Mouse (Mus musculus) embryonic facial prominence, embryonic 13.5 days (tissue): ENCODE data around the gene Tmem94. TPM values are rescaled to one million over a fixed set of nuclear protein-coding genes. Genes with fewer than 3 reads are reported as not detected.
A peak's percentile ranks its signal among the peaks of the same experiment; 100 is the strongest.
"Not testable (repeated sequence)": the region's sequence is repeated elsewhere in the genome, so short reads cannot be mapped to it uniquely, and the experiment has no call there.

Source experiments
- ATAC-seq: fragments of 200-750 bp; cut with Nextera tagmentation; 2 replicates; pipeline ENCODE4 v1.8.0; 2017; ENCODE audit warnings: low read depth; ENCODE audit not compliant: insufficient number of reproducible peaks, insufficient read depth, low FRiP score, low TSS enrichment
- H3K27ac ChIP-seq: fragments of 300-500 bp; sonication (generic); 2 replicates; pipeline ENCODE4 v1.5.1; 2015; ENCODE audit warnings: moderate library complexity, mild to moderate bottlenecking, inconsistent platforms
- H3K27me3 ChIP-seq: fragments of 300-500 bp; sonication (generic); 2 replicates; pipeline ENCODE4 v1.6.1; 2015; ENCODE audit warnings: mild to moderate bottlenecking, inconsistent platforms
- H3K36me3 ChIP-seq: fragments of 300-500 bp; sonication (generic); 2 replicates; pipeline ENCODE4 v1.6.1; 2015; ENCODE audit warnings: mild to moderate bottlenecking, inconsistent platforms
- H3K4me1 ChIP-seq: fragments of 300-500 bp; sonication (generic); 2 replicates; pipeline ENCODE4 v1.6.1; 2015; ENCODE audit warnings: inconsistent platforms
- H3K4me2 ChIP-seq: fragments of 300-500 bp; sonication (generic); 2 replicates; pipeline ENCODE4 v1.6.1; 2015; ENCODE audit warnings: moderate library complexity, mild to moderate bottlenecking, inconsistent platforms
- H3K4me3 ChIP-seq: fragments of 300-500 bp; sonication (generic); 2 replicates; pipeline ENCODE4 v1.5.1; 2015; ENCODE audit warnings: mild to moderate bottlenecking, inconsistent platforms
- H3K9ac ChIP-seq: fragments of 300-500 bp; sonication (generic); 2 replicates; pipeline ENCODE4 v1.6.1; 2015; ENCODE audit warnings: mild to moderate bottlenecking, inconsistent platforms
- H3K9me3 ChIP-seq: fragments of 300-500 bp; sonication (generic); 2 replicates; pipeline ENCODE4 v1.6.1; 2016; ENCODE audit warnings: inconsistent platforms
- WGBS: fragments of 180-500 bp; shearing (Covaris S2); methylation state at CpG from one replicate; pipeline ENCODE4 v1.1.7; 2015; ENCODE audit warnings: mixed read lengths; 5-methylcytosine and 5-hydroxymethylcytosine counted together
- polyA plus RNA-seq: library from polyadenylated mRNA; unstranded; fragments of >200 nt; fragmentation: Nextera tagmentation; extraction: Ambion mirVana; gene quantifications from 2 replicates; pipeline ENCODE4 v1.2.1, GENCODE M21; 2015

Tmem94 gene
- polyA plus RNA-seq, 1 experiment from 2014 or later = 24.9 TPM

DNA sequence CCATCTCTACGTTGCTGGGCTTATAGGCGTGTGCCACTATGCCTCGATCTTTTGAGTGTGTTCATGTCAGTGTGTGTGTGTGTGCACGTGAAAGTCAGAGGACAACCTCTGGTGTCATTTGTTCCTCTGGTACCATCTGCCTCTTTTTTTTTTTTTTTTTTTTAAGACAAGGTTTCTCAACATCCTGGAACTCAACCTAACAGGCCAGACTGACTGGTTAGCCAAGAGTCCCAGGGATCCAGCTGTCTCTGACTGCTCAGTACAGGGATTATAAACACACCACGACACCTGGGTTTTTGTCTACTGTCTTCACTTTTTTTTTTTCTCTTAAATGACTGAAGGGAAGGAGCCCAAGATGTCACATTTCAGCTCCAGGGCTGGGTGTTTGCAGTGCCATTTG, 20.8 kb upstream of the Tmem94 start:
- 82% methylated on average over 5 of the region's 5 CpGs for WGBS
- Histone ChIP-seq H3K27ac (no peak overlapping the region), H3K4me3 (no peak overlapping the region), H3K9me3 (no peaks in the 10 kb centered on the region), H3K4me1 (no peaks in the 10 kb centered on the region), H3K27me3 (no peaks in the 10 kb centered on the region), H3K9ac (no peak overlapping the region), H3K4me2 (no peak overlapping the region), H3K36me3 (no peaks in the 10 kb centered on the region)
- ATAC-seq = no peak

- no peak overlapping the region for H3K9ac ChIP-seq
- H3K36me3 ChIP-seq = no peaks in the 10 kb centered on the region
- H3K4me2 ChIP-seq = no peak overlapping the region
- no peaks in the 10 kb centered on the region for H3K9me3 ChIP-seq
- no peaks in the 10 kb centered on the region for H3K4me1 ChIP-seq
- 79% methylated on average over 1 of the region's 1 CpGs for WGBS
- no peaks in the 10 kb centered on the region for H3K27me3 ChIP-seq
- ATAC-seq = no peak
- H3K27ac ChIP-seq = no peak overlapping the region
- H3K4me3 ChIP-seq = no peak overlapping the region
Measured at GRCm38 (mm10) chr11:115746109-115746508, 19.1 kb upstream of the Tmem94 start.

- no peaks in the 10 kb centered on the region for H3K27me3 ChIP-seq
- WGBS = 53% methylated on average over 8 of the region's 8 CpGs
- H3K27ac ChIP-seq = no peak overlapping the region
- no peaks in the 10 kb centered on the region for H3K4me1 ChIP-seq
- no peak for ATAC-seq
- H3K9me3 ChIP-seq = no peaks in the 10 kb centered on the region
- H3K9ac ChIP-seq = 0 out of 2 replicates have a peak overlapping the region, but pooled peaks have one; percentile 7
- peak overlapping the region; percentile 14; the same call in 1 of the 2 replicates for H3K4me3 ChIP-seq
- H3K36me3 ChIP-seq = no peaks in the 10 kb centered on the region
- H3K4me2 ChIP-seq = no peak overlapping the region
Measured at GRCm38 (mm10) chr11:115746762-115747161, 18.5 kb upstream of the Tmem94 start.

DNA sequence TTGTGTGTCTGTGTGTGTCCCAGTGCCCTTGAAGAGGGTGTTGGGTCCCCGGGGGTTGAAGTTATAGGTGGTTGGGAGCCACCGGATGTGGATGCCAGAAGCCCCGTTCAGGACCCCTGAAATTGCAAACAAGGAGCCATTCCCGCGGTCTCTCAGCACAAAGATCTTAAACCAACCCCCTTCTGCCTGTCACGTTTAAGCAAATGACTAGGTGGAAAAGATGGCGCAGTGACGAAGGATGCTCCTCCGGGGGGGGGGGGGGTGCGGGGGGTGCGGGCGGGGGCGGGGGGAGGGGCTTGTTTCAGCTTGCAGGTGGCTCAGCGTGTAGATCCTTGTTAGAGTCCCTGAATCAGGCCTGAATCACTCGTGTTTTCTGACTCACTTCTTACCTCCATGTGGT, 17.9 kb upstream of the Tmem94 start:
- Histone ChIP-seq H3K9me3 (no peaks in the 10 kb centered on the region), H3K4me3 (peak overlapping the region; percentile 14; the same call in 1 of the 2 replicates), H3K9ac (0 out of 2 replicates have a peak overlapping the region, but pooled peaks have one; percentile 7), H3K4me2 (peak overlapping the region; percentile 40), H3K36me3 (no peaks in the 10 kb centered on the region), H3K27me3 (no peaks in the 10 kb centered on the region), H3K4me1 (no peaks in the 10 kb centered on the region), H3K27ac (no peak overlapping the region)
- ATAC-seq = no peak
- WGBS = 11% methylated on average over 14 of the region's 15 CpGs

- H3K9ac ChIP-seq = no peak overlapping the region
- no peak overlapping the region for H3K4me2 ChIP-seq
- 85% methylated on average over 5 of the region's 5 CpGs for WGBS
- ATAC-seq = no peak
- no peak overlapping the region for H3K4me3 ChIP-seq
- no peaks in the 10 kb centered on the region for H3K9me3 ChIP-seq
- H3K36me3 ChIP-seq = no peaks in the 10 kb centered on the region
- H3K4me1 ChIP-seq = no peaks in the 10 kb centered on the region
- H3K27me3 ChIP-seq = no peaks in the 10 kb centered on the region
- H3K27ac ChIP-seq = no peak overlapping the region
Measured at GRCm38 (mm10) chr11:115749834-115750233, 15.4 kb upstream of the Tmem94 start.

DNA sequence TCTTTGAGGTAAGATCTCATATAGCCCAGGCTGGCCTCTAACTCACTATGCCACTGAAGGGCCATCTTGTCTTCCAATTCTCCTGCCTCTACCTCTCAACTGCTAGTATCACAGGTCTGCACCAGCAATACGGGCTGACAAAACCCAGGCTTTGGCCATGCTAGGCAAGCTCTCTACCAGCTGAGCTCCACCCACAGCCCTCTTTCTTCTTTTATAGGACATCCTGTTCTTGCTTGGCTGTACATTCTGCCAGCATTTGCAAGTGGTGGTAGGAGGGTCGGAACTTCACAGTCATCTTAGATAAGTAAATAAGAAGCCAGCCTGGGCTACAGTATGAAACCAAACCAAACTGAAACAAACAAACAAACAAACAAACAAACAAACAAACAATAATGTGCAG, 13.5 kb upstream of the Tmem94 start:
- WGBS = 62% methylated on average over 2 of the region's 2 CpGs

DNA sequence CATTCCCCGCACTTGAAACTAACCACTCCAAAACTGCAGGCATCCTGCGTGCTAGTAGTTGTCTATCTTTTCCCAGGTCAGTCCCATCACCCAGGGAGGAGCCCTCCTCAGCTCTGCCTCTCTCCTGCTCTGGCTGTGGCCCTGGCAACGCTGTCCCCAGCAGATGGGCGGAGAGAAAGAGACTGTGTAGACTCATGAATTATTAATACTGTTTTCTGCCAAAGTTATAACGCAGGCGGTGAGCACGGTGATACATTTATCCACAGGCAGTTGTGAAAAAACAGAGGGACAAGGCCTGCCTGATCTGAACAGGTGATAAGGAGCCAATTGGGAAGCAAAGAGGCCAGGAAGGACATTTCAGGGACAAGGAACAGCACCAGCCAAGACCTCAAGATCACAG, 12.6 kb upstream of the Tmem94 start:
- H3K4me1 ChIP-seq = no peaks in the 10 kb centered on the region
- H3K4me2 ChIP-seq = no peak overlapping the region
- ATAC-seq = no peak
- no peaks in the 10 kb centered on the region for H3K9me3 ChIP-seq
- H3K36me3 ChIP-seq = no peaks in the 10 kb centered on the region
- no peak overlapping the region for H3K27ac ChIP-seq
- 77% methylated on average over 7 of the region's 7 CpGs for WGBS
- no peak overlapping the region for H3K4me3 ChIP-seq
- H3K27me3 ChIP-seq = no peaks in the 10 kb centered on the region
- no peak overlapping the region for H3K9ac ChIP-seq

More for the DNA sequence above, 13.5 kb upstream of the Tmem94 start:
- ATAC-seq = no peak
- H3K4me1 ChIP-seq = no peaks in the 10 kb centered on the region
- H3K4me3 ChIP-seq = no peak overlapping the region
- no peaks in the 10 kb centered on the region for H3K36me3 ChIP-seq
- H3K9me3 ChIP-seq = no peaks in the 10 kb centered on the region
- no peak overlapping the region for H3K9ac ChIP-seq
- no peak overlapping the region for H3K4me2 ChIP-seq
- H3K27me3 ChIP-seq = no peaks in the 10 kb centered on the region
- no peak overlapping the region for H3K27ac ChIP-seq

DNA sequence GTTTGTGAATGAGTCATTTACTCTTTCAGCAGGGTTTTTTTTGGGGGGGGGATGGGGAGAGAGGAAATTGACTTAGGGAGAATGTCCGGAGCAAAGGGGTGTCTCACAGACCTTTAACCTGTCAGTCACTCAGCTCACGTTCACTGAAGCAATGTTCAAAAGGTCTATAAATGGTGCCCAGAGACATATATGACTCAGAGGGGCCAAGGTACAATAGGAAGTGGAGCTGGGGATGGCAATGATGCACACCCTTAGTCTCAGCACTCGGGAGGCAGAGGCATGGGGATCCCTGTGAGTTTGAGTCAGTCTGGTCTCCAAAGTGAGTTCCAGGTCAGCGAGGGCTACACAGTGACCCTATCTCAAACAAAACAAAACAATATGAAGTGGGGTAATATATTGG, 11.7 kb upstream of the Tmem94 start:
- no peaks in the 10 kb centered on the region for H3K36me3 ChIP-seq
- no peaks in the 10 kb centered on the region for H3K9me3 ChIP-seq
- no peak for ATAC-seq
- WGBS = 70% methylated on average over 4 of the region's 4 CpGs
- H3K4me3 ChIP-seq = no peak overlapping the region
- no peak overlapping the region for H3K4me2 ChIP-seq
- H3K4me1 ChIP-seq = no peaks in the 10 kb centered on the region
- H3K9ac ChIP-seq = no peak overlapping the region
- no peak overlapping the region for H3K27ac ChIP-seq
- no peaks in the 10 kb centered on the region for H3K27me3 ChIP-seq

GRCm38 (mm10) chr11:115762176-115762575, 3.1 kb upstream of the Tmem94 start:
- WGBS = 95% methylated on average over 7 of the region's 7 CpGs
- not testable (repeated sequence) for ATAC-seq, H3K27ac ChIP-seq, H3K27me3 ChIP-seq, H3K4me1 ChIP-seq, H3K9ac ChIP-seq, H3K9me3 ChIP-seq, H3K4me2 ChIP-seq, H3K36me3 ChIP-seq, H3K4me3 ChIP-seq

GRCm38 (mm10) chr11:115764698-115765097, 535 bp upstream of the Tmem94 start:
- WGBS = 23% methylated on average over 2 of the region's 2 CpGs

DNA sequence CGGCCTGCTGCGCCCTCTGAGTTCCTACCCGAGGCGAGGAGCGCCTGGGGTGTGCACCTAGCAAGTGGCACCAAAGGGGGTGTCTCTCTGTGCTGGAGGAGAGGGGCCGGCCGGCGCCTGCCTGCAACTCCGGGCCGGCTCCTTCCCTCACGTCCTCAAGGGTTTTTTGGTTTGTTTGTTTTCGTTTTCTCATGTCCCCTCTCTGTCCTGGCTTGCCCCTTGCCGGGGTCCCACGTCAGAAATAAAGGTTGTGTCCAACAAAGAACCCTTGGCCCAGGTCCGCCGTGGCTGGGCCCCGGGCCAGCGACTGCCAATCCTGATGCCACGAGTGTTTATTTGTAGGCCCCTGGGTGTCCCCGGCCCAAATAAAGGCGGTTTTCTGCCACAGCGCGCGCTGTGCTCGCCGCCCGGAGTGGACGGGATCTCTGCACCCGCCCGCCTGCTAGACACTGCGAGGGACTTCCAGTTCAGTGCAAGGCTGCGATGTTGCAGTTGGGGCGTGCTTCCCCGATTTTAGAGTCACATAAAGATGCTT, 441 bp downstream of the Tmem94 start:
- Histone ChIP-seq H3K4me1 (peaks cover 13% of the 10 kb centered on the region), H3K36me3 (no peaks in the 10 kb centered on the region), H3K4me2 (peak overlapping the region; percentile 78), H3K27ac (peak overlapping the region; percentile 93), H3K9me3 (no peaks in the 10 kb centered on the region), H3K9ac (peak overlapping the region; percentile 92), H3K4me3 (peak overlapping the region; percentile 73), H3K27me3 (no peaks in the 10 kb centered on the region)
- peak; percentile 75; the same call in 1 of the 2 replicates for ATAC-seq
- 1% methylated on average over 34 of the region's 34 CpGs for WGBS

More at GRCm38 (mm10) chr11:115764698-115765097, 535 bp upstream of the Tmem94 start:
- H3K9me3 ChIP-seq = no peaks in the 10 kb centered on the region
- peak overlapping the region; percentile 92; the same call in 1 of the 2 replicates for H3K9ac ChIP-seq
- no peaks in the 10 kb centered on the region for H3K36me3 ChIP-seq
- no peaks in the 10 kb centered on the region for H3K27me3 ChIP-seq
- H3K27ac ChIP-seq = peak overlapping the region; percentile 60
- peaks cover 13% of the 10 kb centered on the region for H3K4me1 ChIP-seq
- no peak for ATAC-seq
- peak overlapping the region; percentile 78 for H3K4me2 ChIP-seq
- peak overlapping the region; percentile 73 for H3K4me3 ChIP-seq

GRCm38 (mm10) chr11:115766356-115766943, 1.2 kb downstream of the Tmem94 start:
- ATAC-seq = no peak
- no peaks in the 10 kb centered on the region for H3K9me3 ChIP-seq
- peak overlapping the region; percentile 93 for H3K27ac ChIP-seq
- H3K9ac ChIP-seq = peak overlapping the region; percentile 92
- H3K4me1 ChIP-seq = peaks cover 13% of the 10 kb centered on the region
- H3K4me2 ChIP-seq = peak overlapping the region; percentile 78
- WGBS = 39% methylated on average over 13 of the region's 13 CpGs
- no peaks in the 10 kb centered on the region for H3K27me3 ChIP-seq
- peak overlapping the region; percentile 73 for H3K4me3 ChIP-seq
- no peaks in the 10 kb centered on the region for H3K36me3 ChIP-seq
